Mouse (Mus musculus): ENCODE measurements around the gene Rtp3. TPM values are rescaled to one million over a fixed set of nuclear protein-coding genes. Genes with fewer than 3 reads are reported as not detected.

The Rtp3 gene
- polyA plus RNA-seq, 1 experiment from 2014 or later = not detected

DNA sequence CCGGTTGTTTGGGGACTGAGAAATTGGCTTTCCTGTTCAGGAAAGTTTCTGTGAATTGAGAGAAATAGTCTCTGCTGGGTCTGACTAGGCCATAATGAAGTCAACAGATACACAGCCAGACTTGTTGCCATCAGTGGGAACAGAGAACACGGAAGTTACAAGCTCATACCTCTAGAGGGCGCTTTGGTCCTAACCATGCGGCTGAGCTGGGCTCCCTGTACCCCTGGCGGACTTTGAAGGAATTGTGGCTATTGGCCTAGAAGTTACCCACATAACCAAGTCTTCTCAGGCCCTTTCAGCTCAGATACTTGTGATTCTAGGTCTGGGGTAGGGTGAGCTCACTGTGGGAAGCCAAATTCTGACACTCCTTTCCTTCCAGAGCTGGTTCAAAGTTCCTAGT is 6.9 kb upstream of the Rtp3 start:
- no peaks in the 10 kb centered on the region for H3K27me3 ChIP-seq
- 8% methylated on average over 5 of the region's 5 CpGs for WGBS
- no peak overlapping the region for H3K4me3 ChIP-seq (replicated peaks)
- H3K4me2 ChIP-seq = no peak overlapping the region
- no peak; the same call in 1 of the 2 replicates for ATAC-seq (ENCODE audit: low FRiP score)
- no peaks in the 10 kb centered on the region for H3K4me1 ChIP-seq
- no peaks in the 10 kb centered on the region for H3K36me3 ChIP-seq (replicated peaks)
- H3K27ac ChIP-seq = no peak overlapping the region
- H3K9ac ChIP-seq = no peak overlapping the region
- H3K9me3 ChIP-seq = no peaks in the 10 kb centered on the region

DNA sequence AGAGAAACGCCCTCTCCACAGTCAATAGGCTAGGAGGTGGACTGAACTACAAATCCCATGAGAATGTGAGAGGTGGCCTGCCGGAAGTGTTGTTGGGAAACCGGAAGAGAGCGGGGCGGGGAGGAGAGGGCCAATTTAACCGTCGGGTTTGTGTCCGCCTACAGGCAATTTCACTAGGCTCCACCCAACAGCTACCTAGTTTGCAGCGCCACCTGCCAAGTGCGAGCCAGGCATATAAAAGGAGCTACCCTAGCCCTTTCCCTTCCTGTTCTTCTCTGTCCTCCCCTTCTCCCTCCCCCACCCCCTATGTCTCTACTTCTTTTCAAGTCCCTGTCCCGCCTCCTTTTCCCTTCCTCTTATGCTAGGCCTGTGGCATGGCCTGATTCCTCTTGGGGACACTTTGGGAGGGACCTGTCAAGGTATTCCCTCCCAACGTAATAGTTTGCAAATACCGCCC is 4.4 kb upstream of the Rtp3 start:
- 8% methylated on average over 13 of the region's 13 CpGs for WGBS
- peak overlapping the region; percentile 39; the same call in 1 of the 2 replicates for H3K27ac ChIP-seq
- H3K4me3 ChIP-seq (replicated peaks) = peak overlapping the region; percentile 40
- H3K4me2 ChIP-seq = peak overlapping the region; percentile 50
- no peak overlapping the region for H3K9ac ChIP-seq
- ATAC-seq (ENCODE audit: low FRiP score) = peak; percentile 91
- H3K4me1 ChIP-seq = no peaks in the 10 kb centered on the region
- peaks cover 4% of the 10 kb centered on the region; the same call in 1 of the 2 replicates for H3K27me3 ChIP-seq
- no peaks in the 10 kb centered on the region for H3K36me3 ChIP-seq (replicated peaks)
- H3K9me3 ChIP-seq = no peaks in the 10 kb centered on the region

GRCm38 (mm10) chr9:110993281-110993709 is 2.9 kb upstream of the Rtp3 start:
- no peak overlapping the region for H3K4me2 ChIP-seq
- peaks cover 4% of the 10 kb centered on the region; the same call in 1 of the 2 replicates for H3K27me3 ChIP-seq
- H3K4me3 ChIP-seq (replicated peaks) = no peak overlapping the region
- 49% methylated on average over 3 of the region's 3 CpGs for WGBS
- H3K9me3 ChIP-seq = no peaks in the 10 kb centered on the region
- no peak overlapping the region for H3K9ac ChIP-seq
- no peak for ATAC-seq (ENCODE audit: low FRiP score)
- no peaks in the 10 kb centered on the region for H3K36me3 ChIP-seq (replicated peaks)
- no peaks in the 10 kb centered on the region for H3K4me1 ChIP-seq
- no peak overlapping the region for H3K27ac ChIP-seq

- WGBS = 84% methylated on average over 2 of the region's 2 CpGs
- no peaks in the 10 kb centered on the region for H3K36me3 ChIP-seq (replicated peaks)
- H3K4me1 ChIP-seq = no peaks in the 10 kb centered on the region
- no peak for ATAC-seq (ENCODE audit: low FRiP score)
- H3K4me2 ChIP-seq = no peak overlapping the region
- H3K27me3 ChIP-seq = peaks cover 4% of the 10 kb centered on the region; the same call in 1 of the 2 replicates
- H3K4me3 ChIP-seq (replicated peaks) = no peak overlapping the region
- H3K27ac ChIP-seq = no peak overlapping the region
- no peaks in the 10 kb centered on the region for H3K9me3 ChIP-seq
- H3K9ac ChIP-seq = no peak overlapping the region
Measured at GRCm38 (mm10) chr9:110989543-110989942, 840 bp downstream of the Rtp3 start.

DNA sequence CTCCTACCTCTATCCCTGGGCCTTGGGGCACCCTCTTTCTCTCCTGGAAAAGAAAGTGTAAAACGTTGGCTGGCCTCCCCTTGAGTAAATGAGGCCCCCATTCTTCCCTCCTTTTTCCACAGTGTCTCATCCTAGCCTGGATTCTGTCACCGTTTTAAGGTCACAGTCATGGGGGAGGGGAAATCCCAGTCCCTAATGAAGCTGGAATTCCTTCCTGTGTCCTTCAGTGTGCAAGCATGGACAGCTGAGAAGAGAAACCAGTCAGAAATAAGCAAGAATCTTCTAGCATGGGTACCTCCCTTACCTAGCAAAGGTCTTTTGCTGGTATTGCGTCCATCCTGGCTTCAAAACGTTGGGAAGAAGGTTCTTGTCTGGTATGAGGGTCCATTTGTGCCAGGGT is 1.2 kb downstream of the Rtp3 start:
- no peak overlapping the region for H3K4me3 ChIP-seq (replicated peaks)
- no peak for ATAC-seq (ENCODE audit: low FRiP score)
- no peak overlapping the region for H3K9ac ChIP-seq
- 68% methylated on average over 4 of the region's 4 CpGs for WGBS
- peaks cover 4% of the 10 kb centered on the region; the same call in 1 of the 2 replicates for H3K27me3 ChIP-seq
- no peaks in the 10 kb centered on the region for H3K9me3 ChIP-seq
- H3K36me3 ChIP-seq (replicated peaks) = no peaks in the 10 kb centered on the region
- no peaks in the 10 kb centered on the region for H3K4me1 ChIP-seq
- no peak overlapping the region for H3K4me2 ChIP-seq
- no peak overlapping the region for H3K27ac ChIP-seq

GRCm38 (mm10) chr9:110988078-110988477 is 2.3 kb downstream of the Rtp3 start:
- ATAC-seq (ENCODE audit: low FRiP score) = no peak
- H3K27me3 ChIP-seq = peaks cover 4% of the 10 kb centered on the region; the same call in 1 of the 2 replicates
- WGBS = 84% methylated on average over 3 of the region's 3 CpGs
- no peaks in the 10 kb centered on the region for H3K36me3 ChIP-seq (replicated peaks)
- H3K27ac ChIP-seq = no peak overlapping the region
- H3K9ac ChIP-seq = no peak overlapping the region
- no peaks in the 10 kb centered on the region for H3K4me1 ChIP-seq
- no peak overlapping the region for H3K4me3 ChIP-seq (replicated peaks)
- no peaks in the 10 kb centered on the region for H3K9me3 ChIP-seq
- no peak overlapping the region for H3K4me2 ChIP-seq

DNA sequence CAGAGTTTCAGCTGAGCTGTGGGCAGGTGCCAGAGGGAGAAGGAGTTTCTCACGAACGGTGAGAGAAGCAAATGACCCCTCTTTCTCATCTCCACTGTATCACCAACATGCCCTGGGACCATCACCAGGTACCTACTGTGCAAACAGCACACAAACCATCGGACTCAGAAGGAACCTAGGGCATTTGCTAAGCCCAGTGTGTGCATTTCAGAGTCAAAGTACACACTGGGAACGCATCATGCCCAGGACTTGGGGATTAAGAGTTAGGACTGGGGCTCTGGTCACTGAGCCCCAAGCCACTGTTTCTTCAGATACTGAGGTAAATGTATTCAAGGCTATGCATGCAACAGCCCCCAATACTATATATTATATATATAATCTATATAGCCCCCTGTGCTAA is 3.1 kb downstream of the Rtp3 start:
- no peaks in the 10 kb centered on the region for H3K4me1 ChIP-seq
- H3K27me3 ChIP-seq = peaks cover 4% of the 10 kb centered on the region; the same call in 1 of the 2 replicates
- no peaks in the 10 kb centered on the region for H3K9me3 ChIP-seq
- no peak overlapping the region for H3K4me2 ChIP-seq
- H3K36me3 ChIP-seq (replicated peaks) = no peaks in the 10 kb centered on the region
- H3K27ac ChIP-seq = no peak overlapping the region
- no peak for ATAC-seq (ENCODE audit: low FRiP score)
- H3K4me3 ChIP-seq (replicated peaks) = no peak overlapping the region
- no peak overlapping the region for H3K9ac ChIP-seq
- 65% methylated on average over 4 of the region's 4 CpGs for WGBS

DNA sequence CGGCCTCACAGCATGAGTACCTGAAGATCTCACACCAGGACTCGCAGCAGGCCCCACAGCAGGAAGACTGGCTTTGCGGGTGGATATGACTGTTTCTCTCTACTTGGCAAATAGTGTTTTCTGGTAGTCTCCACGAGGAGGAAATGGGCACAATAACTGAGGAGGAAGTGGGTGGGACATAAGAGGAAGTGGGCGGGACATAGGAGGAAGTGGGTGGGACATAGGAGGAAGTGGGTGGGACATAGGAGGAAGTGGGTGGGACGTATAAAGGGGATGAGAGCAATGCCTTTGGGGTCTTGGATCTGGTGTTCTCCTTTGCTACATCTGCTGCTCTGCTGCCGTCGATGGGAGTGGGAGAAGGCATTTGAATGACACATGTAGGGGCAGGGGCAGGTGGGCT is 4.4 kb downstream of the Rtp3 start:
- Histone ChIP-seq H3K9me3 (no peaks in the 10 kb centered on the region), H3K36me3 (replicated peaks) (no peaks in the 10 kb centered on the region), H3K27me3 (no peaks in the 10 kb centered on the region), H3K27ac (no peak overlapping the region), H3K4me3 (replicated peaks) (no peak overlapping the region), H3K9ac (no peak overlapping the region), H3K4me2 (no peak overlapping the region), H3K4me1 (no peaks in the 10 kb centered on the region)
- 91% methylated on average over 8 of the region's 8 CpGs for WGBS
- no peak for ATAC-seq (ENCODE audit: low FRiP score)

- ATAC-seq (ENCODE audit: low FRiP score) = no peak
- no peaks in the 10 kb centered on the region for H3K27me3 ChIP-seq
- H3K36me3 ChIP-seq (replicated peaks) = no peaks in the 10 kb centered on the region
- WGBS = 89% methylated on average over 5 of the region's 5 CpGs
- H3K9ac ChIP-seq = no peak overlapping the region
- H3K9me3 ChIP-seq = no peaks in the 10 kb centered on the region
- no peak overlapping the region for H3K27ac ChIP-seq
- H3K4me3 ChIP-seq (replicated peaks) = no peak overlapping the region
- no peaks in the 10 kb centered on the region for H3K4me1 ChIP-seq
- no peak overlapping the region for H3K4me2 ChIP-seq
Measured at GRCm38 (mm10) chr9:110985541-110985940, 4.8 kb downstream of the Rtp3 start.

GRCm38 (mm10) chr9:110984096-110984495 is 6.3 kb downstream of the Rtp3 start:
- H3K27me3 ChIP-seq = no peaks in the 10 kb centered on the region
- ATAC-seq (ENCODE audit: low FRiP score) = no peak
- H3K36me3 ChIP-seq (replicated peaks) = no peaks in the 10 kb centered on the region
- no peaks in the 10 kb centered on the region for H3K4me1 ChIP-seq
- H3K9me3 ChIP-seq = no peaks in the 10 kb centered on the region
- WGBS = 91% methylated on average over 9 of the region's 9 CpGs
- no peak overlapping the region for H3K4me2 ChIP-seq
- no peak overlapping the region for H3K4me3 ChIP-seq (replicated peaks)
- H3K9ac ChIP-seq = no peak overlapping the region
- no peak overlapping the region for H3K27ac ChIP-seq

- Histone ChIP-seq H3K4me2 (no peak overlapping the region), H3K4me3 (replicated peaks) (no peak overlapping the region), H3K27ac (no peak overlapping the region), H3K27me3 (no peaks in the 10 kb centered on the region), H3K4me1 (no peaks in the 10 kb centered on the region), H3K9ac (no peak overlapping the region), H3K36me3 (replicated peaks) (no peaks in the 10 kb centered on the region), H3K9me3 (no peaks in the 10 kb centered on the region)
- no peak for ATAC-seq (ENCODE audit: low FRiP score)
- 59% methylated on average over 4 of the region's 4 CpGs for WGBS
Measured at GRCm38 (mm10) chr9:110982351-110982750, 8.0 kb downstream of the Rtp3 start.

GRCm38 (mm10) chr9:110979411-110979810 is 11.0 kb downstream of the Rtp3 start:
- Histone ChIP-seq H3K9me3 (no peaks in the 10 kb centered on the region), H3K27me3 (no peaks in the 10 kb centered on the region), H3K4me3 (replicated peaks) (no peak overlapping the region), H3K4me1 (no peaks in the 10 kb centered on the region), H3K9ac (no peak overlapping the region), H3K27ac (no peak overlapping the region), H3K4me2 (no peak overlapping the region), H3K36me3 (replicated peaks) (no peaks in the 10 kb centered on the region)
- ATAC-seq (ENCODE audit: low FRiP score) = no peak
- WGBS = 96% methylated on average over 11 of the region's 11 CpGs

DNA sequence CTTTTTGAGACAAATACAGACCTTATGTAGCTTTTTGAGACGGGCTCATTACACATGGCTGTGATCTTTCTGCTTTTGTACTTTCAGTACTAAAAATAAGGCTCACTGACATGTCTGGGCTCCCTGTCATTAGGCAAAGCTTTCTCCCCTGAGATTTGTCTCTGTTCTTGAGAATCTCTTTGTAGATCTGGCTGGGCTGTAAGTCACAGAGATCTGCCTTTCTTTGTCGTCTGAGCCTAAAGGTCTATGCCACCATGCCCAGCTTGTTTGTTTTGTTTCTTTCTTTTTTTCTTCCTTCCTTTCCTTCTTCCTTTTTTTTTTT is 24.5 kb downstream of the Rtp3 start:
- Histone ChIP-seq H3K4me3 (replicated peaks) (no peak overlapping the region), H3K9me3 (no peaks in the 10 kb centered on the region), H3K27me3 (no peaks in the 10 kb centered on the region), H3K4me1 (no peaks in the 10 kb centered on the region), H3K27ac (no peak overlapping the region), H3K4me2 (no peak overlapping the region), H3K9ac (no peak overlapping the region), H3K36me3 (replicated peaks) (no peaks in the 10 kb centered on the region)
- ATAC-seq (ENCODE audit: low FRiP score) = no peak
- WGBS = 74% methylated on average over 2 of the region's 2 CpGs
